Mouse (Mus musculus): ENCODE measurements around the gene Tas1r1.
"Not testable (repeated sequence)": the region's sequence is repeated elsewhere in the genome, so short reads cannot be mapped to it uniquely, and the experiment has no call there.

The Tas1r1 gene

GRCm38 (mm10) chr4:152043171-152043570, 4.8 kb upstream of the Tas1r1 start:
- DNase-seq (ENCODE audit: low read depth, low spot score): no peak

GRCm38 (mm10) chr4:152041924-152042641, 3.7 kb upstream of the Tas1r1 start:
- no peak for DNase-seq (ENCODE audit: low read depth, low spot score)

- DNase-seq (ENCODE audit: low read depth, low spot score): peak; percentile 5
Measured at GRCm38 (mm10) chr4:152039831-152040310, 1.5 kb upstream of the Tas1r1 start.

- peak; percentile 95 for DNase-seq (ENCODE audit: low read depth, low spot score)
Measured at GRCm38 (mm10) chr4:152038985-152039830, 840 bp upstream of the Tas1r1 start, which contains the start of gene Nol9. Gene Nol9, plus strand, starts transcription at chr4:152039321.

- not testable (repeated sequence) for DNase-seq (ENCODE audit: low read depth, low spot score)
Measured at GRCm38 (mm10) chr4:152036464-152036863, 1.9 kb downstream of the Tas1r1 start.

GRCm38 (mm10) chr4:152032922-152033321, 5.4 kb downstream of the Tas1r1 start:
- DNase-seq (ENCODE audit: low read depth, low spot score): no peak

GRCm38 (mm10) chr4:152029997-152030396, 8.4 kb downstream of the Tas1r1 start:
- DNase-seq (ENCODE audit: low read depth, low spot score): no peak

- no peak for DNase-seq (ENCODE audit: low read depth, low spot score)
Measured at GRCm38 (mm10) chr4:152029087-152029486, 9.3 kb downstream of the Tas1r1 start.

GRCm38 (mm10) chr4:152028456-152028855, 9.9 kb downstream of the Tas1r1 start:
- DNase-seq (ENCODE audit: low read depth, low spot score): no peak

GRCm38 (mm10) chr4:152027524-152027923, 10.8 kb downstream of the Tas1r1 start, which contains the start of gene Zbtb48:
Gene Zbtb48, minus strand, starts transcription at chr4:152027671.
- peak; percentile 96 for DNase-seq (ENCODE audit: low read depth, low spot score)

- DNase-seq (ENCODE audit: low read depth, low spot score): no peak
Measured at GRCm38 (mm10) chr4:152026751-152027508, 11.4 kb downstream of the Tas1r1 start.

GRCm38 (mm10) chr4:152024525-152024924, 13.8 kb downstream of the Tas1r1 start:
- DNase-seq (ENCODE audit: low read depth, low spot score): no peak

- no peak for DNase-seq (ENCODE audit: low read depth, low spot score)
Measured at GRCm38 (mm10) chr4:152022506-152022905, 15.9 kb downstream of the Tas1r1 start.

GRCm38 (mm10) chr4:152021568-152022097, 16.7 kb downstream of the Tas1r1 start:
- DNase-seq (ENCODE audit: low read depth, low spot score): no peak

GRCm38 (mm10) chr4:152020024-152020423, 18.3 kb downstream of the Tas1r1 start:
- DNase-seq (ENCODE audit: low read depth, low spot score): no peak

- DNase-seq (ENCODE audit: low read depth, low spot score): no peak
Measured at GRCm38 (mm10) chr4:152019073-152019472, 19.3 kb downstream of the Tas1r1 start.

- DNase-seq (ENCODE audit: low read depth, low spot score): no peak
Measured at GRCm38 (mm10) chr4:152013036-152013813, 25.1 kb downstream of the Tas1r1 start.

- no peak for DNase-seq (ENCODE audit: low read depth, low spot score)
Measured at GRCm38 (mm10) chr4:152012109-152012508, 26.3 kb downstream of the Tas1r1 start.

GRCm38 (mm10) chr4:152011171-152011760, 27.1 kb downstream of the Tas1r1 start:
- no peak for DNase-seq (ENCODE audit: low read depth, low spot score)

- no peak for DNase-seq (ENCODE audit: low read depth, low spot score)
Measured at GRCm38 (mm10) chr4:152010707-152011134, 27.6 kb downstream of the Tas1r1 start.
